Mouse (Mus musculus): ENCODE measurements around the gene Rhog. TPM values are rescaled to one million over a fixed set of nuclear protein-coding genes. Genes with fewer than 3 reads are reported as not detected.

Rhog gene
- polyA plus RNA-seq, 1 experiment: 20.0 TPM

DNA sequence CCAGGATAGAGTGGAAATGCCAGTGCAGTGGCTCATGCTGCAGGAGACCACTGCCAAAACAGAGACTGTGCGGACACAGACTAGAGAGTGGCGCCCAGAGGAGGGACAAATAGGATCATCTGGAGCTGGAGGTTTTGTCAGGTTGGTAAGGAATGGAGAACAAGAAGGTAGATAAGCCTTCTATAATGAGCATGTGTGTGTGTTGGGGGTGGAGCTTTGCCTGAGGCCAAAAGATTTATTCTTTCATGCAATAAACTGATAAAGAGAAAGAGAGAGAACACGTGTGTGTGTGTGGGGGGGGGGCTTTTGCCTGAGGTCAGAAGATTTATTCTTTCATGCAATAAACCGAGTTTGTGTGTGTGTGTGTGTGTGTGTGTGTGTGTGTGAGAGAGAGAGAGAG lies 22.8 kb downstream of the Rhog start:
- Histone ChIP-seq H3K4me1 (ENCODE audit: control insufficient read depth, insufficient read depth, low read length) (no peaks in the 10 kb centered on the region), H3K27me3 (ENCODE audit: control insufficient read depth, insufficient read depth, low read length, poor library complexity, severe bottlenecking) (no peaks in the 10 kb centered on the region), H3K9me3 (replicated peaks; ENCODE audit: control insufficient read depth, insufficient read depth, low read length, poor library complexity, severe bottlenecking) (no peaks in the 10 kb centered on the region; the same call in 1 of the 2 replicates), H3K36me3 (ENCODE audit: control insufficient read depth, insufficient read depth, low read length, poor library complexity, severe bottlenecking) (0 out of 2 replicates have a peak, but pooled peaks cover 2% of the 10 kb centered on the region), H3K9ac (ENCODE audit: low read depth, poor library complexity, severe bottlenecking) (no peak overlapping the region), H3K4me3 (ENCODE audit: low read depth, low read length) (no peak overlapping the region), H3K27ac (ENCODE audit: insufficient read depth, low read length) (no peak overlapping the region)
- TF ChIP-seq POLR2A (IDR thresholded peaks at IDR 0.05; ENCODE audit: insufficient read depth, low read length) (no peak), CTCF (IDR thresholded peaks at IDR 0.05; ENCODE audit: low read depth, low read length) (no peak), EP300 (IDR thresholded peaks at IDR 0.05; ENCODE audit: insufficient read depth, low read depth, low read length) (no peak)

GRCm38 (mm10) chr7:102229814-102230213 lies 26.0 kb downstream of the Rhog start:
- Histone ChIP-seq H3K36me3 (ENCODE audit: control insufficient read depth, insufficient read depth, low read length, poor library complexity, severe bottlenecking) (0 out of 2 replicates have a peak, but pooled peaks cover 2% of the 10 kb centered on the region), H3K9me3 (replicated peaks; ENCODE audit: control insufficient read depth, insufficient read depth, low read length, poor library complexity, severe bottlenecking) (no peaks in the 10 kb centered on the region; the same call in 1 of the 2 replicates), H3K9ac (ENCODE audit: low read depth, poor library complexity, severe bottlenecking) (no peak overlapping the region), H3K27me3 (ENCODE audit: control insufficient read depth, insufficient read depth, low read length, poor library complexity, severe bottlenecking) (no peaks in the 10 kb centered on the region), H3K27ac (ENCODE audit: insufficient read depth, low read length) (no peak overlapping the region), H3K4me3 (ENCODE audit: low read depth, low read length) (no peak overlapping the region), H3K4me1 (ENCODE audit: control insufficient read depth, insufficient read depth, low read length) (no peaks in the 10 kb centered on the region)
- TF ChIP-seq POLR2A (IDR thresholded peaks at IDR 0.05; ENCODE audit: insufficient read depth, low read length) (no peak), EP300 (IDR thresholded peaks at IDR 0.05; ENCODE audit: insufficient read depth, low read depth, low read length) (no peak), CTCF (IDR thresholded peaks at IDR 0.05; ENCODE audit: low read depth, low read length) (no peak)

DNA sequence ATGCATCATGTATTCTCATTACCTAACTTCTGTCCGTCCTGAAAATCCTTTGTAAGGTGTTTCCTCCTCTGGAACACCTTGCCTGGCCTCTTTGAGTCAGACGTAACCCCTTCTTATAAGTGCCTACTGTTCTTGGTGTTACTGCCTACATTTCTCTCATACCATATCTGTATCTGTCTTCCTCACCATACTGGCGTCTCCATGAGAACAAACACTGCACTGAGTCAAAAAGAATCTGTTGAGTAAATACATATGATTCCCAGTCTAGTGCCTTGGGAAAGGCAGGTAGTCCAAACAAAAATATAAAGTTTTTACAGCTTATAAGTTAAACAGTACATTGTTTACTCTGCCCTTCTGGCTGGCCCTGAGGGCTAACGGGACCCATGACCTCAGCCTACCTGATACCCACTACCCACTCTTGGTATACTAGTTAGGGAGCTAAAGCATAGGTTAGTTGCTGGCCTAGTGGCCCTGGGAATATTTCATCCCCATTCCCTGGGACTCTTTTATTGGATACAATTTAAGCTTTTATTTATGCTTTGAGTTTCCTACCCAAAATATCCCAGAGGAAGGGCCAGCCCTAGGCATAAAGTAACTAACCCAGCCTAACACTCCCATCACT lies 27.7 kb downstream of the Rhog start:
- Histone ChIP-seq H3K36me3 (ENCODE audit: control insufficient read depth, insufficient read depth, low read length, poor library complexity, severe bottlenecking) (0 out of 2 replicates have a peak, but pooled peaks cover 2% of the 10 kb centered on the region), H3K9me3 (replicated peaks; ENCODE audit: control insufficient read depth, insufficient read depth, low read length, poor library complexity, severe bottlenecking) (no peaks in the 10 kb centered on the region; the same call in 1 of the 2 replicates), H3K9ac (ENCODE audit: low read depth, poor library complexity, severe bottlenecking) (no peak overlapping the region), H3K4me3 (ENCODE audit: low read depth, low read length) (no peak overlapping the region), H3K4me1 (ENCODE audit: control insufficient read depth, insufficient read depth, low read length) (peaks cover 3% of the 10 kb centered on the region), H3K27ac (ENCODE audit: insufficient read depth, low read length) (no peak overlapping the region), H3K27me3 (ENCODE audit: control insufficient read depth, insufficient read depth, low read length, poor library complexity, severe bottlenecking) (no peaks in the 10 kb centered on the region)
- TF ChIP-seq EP300 (IDR thresholded peaks at IDR 0.05; ENCODE audit: insufficient read depth, low read depth, low read length): no peak
- TF ChIP-seq CTCF (IDR thresholded peaks at IDR 0.05; ENCODE audit: low read depth, low read length): no peak
- no peak for TF ChIP-seq POLR2A (IDR thresholded peaks at IDR 0.05; ENCODE audit: insufficient read depth, low read length)

DNA sequence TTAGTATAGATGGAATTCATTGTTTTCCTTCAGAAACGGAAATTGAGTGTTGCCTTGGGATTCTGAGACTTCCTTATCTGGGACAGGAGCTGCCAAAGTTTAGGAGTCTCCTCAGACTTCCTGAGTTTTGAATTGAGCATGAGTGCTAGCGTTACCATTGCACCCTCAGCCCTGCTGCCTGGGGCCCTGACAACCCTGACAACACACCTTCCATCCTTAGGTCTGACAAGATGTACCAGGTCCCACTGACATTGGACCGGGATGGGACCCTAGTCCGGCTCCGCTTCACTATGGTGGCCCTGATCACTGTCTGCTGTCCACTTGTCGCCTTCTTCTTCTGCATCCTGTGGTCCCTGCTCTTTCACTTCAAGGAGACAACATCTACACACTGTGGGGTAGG lies 29.8 kb downstream of the Rhog start:
- H3K36me3 ChIP-seq (ENCODE audit: control insufficient read depth, insufficient read depth, low read length, poor library complexity, severe bottlenecking): 0 out of 2 replicates have a peak, but pooled peaks cover 2% of the 10 kb centered on the region
- no peak overlapping the region for H3K9ac ChIP-seq (ENCODE audit: low read depth, poor library complexity, severe bottlenecking)
- H3K27ac ChIP-seq (ENCODE audit: insufficient read depth, low read length): no peak overlapping the region
- no peak overlapping the region for H3K4me3 ChIP-seq (ENCODE audit: low read depth, low read length)
- TF ChIP-seq POLR2A (IDR thresholded peaks at IDR 0.05; ENCODE audit: insufficient read depth, low read length) (no peak), EP300 (IDR thresholded peaks at IDR 0.05; ENCODE audit: insufficient read depth, low read depth, low read length) (no peak), CTCF (IDR thresholded peaks at IDR 0.05; ENCODE audit: low read depth, low read length) (no peak)
- peaks cover 3% of the 10 kb centered on the region for H3K4me1 ChIP-seq (ENCODE audit: control insufficient read depth, insufficient read depth, low read length)
- H3K9me3 ChIP-seq (replicated peaks; ENCODE audit: control insufficient read depth, insufficient read depth, low read length, poor library complexity, severe bottlenecking): no peaks in the 10 kb centered on the region; the same call in 1 of the 2 replicates
- H3K27me3 ChIP-seq (ENCODE audit: control insufficient read depth, insufficient read depth, low read length, poor library complexity, severe bottlenecking): no peaks in the 10 kb centered on the region

- no peaks in the 10 kb centered on the region; the same call in 1 of the 2 replicates for H3K9me3 ChIP-seq (replicated peaks; ENCODE audit: control insufficient read depth, insufficient read depth, low read length, poor library complexity, severe bottlenecking)
- H3K4me3 ChIP-seq (ENCODE audit: low read depth, low read length): no peak overlapping the region
- H3K36me3 ChIP-seq (ENCODE audit: control insufficient read depth, insufficient read depth, low read length, poor library complexity, severe bottlenecking): 0 out of 2 replicates have a peak, but pooled peaks cover 2% of the 10 kb centered on the region
- no peak overlapping the region for H3K27ac ChIP-seq (ENCODE audit: insufficient read depth, low read length)
- peak overlapping the region; percentile 83; the same call in 1 of the 2 replicates for H3K9ac ChIP-seq (ENCODE audit: low read depth, poor library complexity, severe bottlenecking)
- peaks cover 3% of the 10 kb centered on the region for H3K4me1 ChIP-seq (ENCODE audit: control insufficient read depth, insufficient read depth, low read length)
- no peaks in the 10 kb centered on the region for H3K27me3 ChIP-seq (ENCODE audit: control insufficient read depth, insufficient read depth, low read length, poor library complexity, severe bottlenecking)
- TF ChIP-seq POLR2A (IDR thresholded peaks at IDR 0.05; ENCODE audit: insufficient read depth, low read length) (no peak), EP300 (IDR thresholded peaks at IDR 0.05; ENCODE audit: insufficient read depth, low read depth, low read length) (no peak), CTCF (IDR thresholded peaks at IDR 0.05; ENCODE audit: low read depth, low read length) (no peak)
These were observed 31.7 kb downstream of the Rhog start for GRCm38 (mm10) chr7:102223883-102224738.
